Mouse (Mus musculus) right cerebral cortex, adult 2 months (tissue): ENCODE results near the gene Gps2.
A peak's percentile ranks its signal among the peaks of the same experiment; 100 is the strongest.
"Not testable (repeated sequence)": the region's sequence is repeated elsewhere in the genome, so short reads cannot be mapped to it uniquely, and the experiment has no call there.

Experiments
- DNase-seq, 2 experiments: peaks; one replicate each; pipeline ENCODE4 v3.0.0; 2021 to 2022; ENCODE audit warnings: low spot score in 2 of 2

Gps2 gene

DNA sequence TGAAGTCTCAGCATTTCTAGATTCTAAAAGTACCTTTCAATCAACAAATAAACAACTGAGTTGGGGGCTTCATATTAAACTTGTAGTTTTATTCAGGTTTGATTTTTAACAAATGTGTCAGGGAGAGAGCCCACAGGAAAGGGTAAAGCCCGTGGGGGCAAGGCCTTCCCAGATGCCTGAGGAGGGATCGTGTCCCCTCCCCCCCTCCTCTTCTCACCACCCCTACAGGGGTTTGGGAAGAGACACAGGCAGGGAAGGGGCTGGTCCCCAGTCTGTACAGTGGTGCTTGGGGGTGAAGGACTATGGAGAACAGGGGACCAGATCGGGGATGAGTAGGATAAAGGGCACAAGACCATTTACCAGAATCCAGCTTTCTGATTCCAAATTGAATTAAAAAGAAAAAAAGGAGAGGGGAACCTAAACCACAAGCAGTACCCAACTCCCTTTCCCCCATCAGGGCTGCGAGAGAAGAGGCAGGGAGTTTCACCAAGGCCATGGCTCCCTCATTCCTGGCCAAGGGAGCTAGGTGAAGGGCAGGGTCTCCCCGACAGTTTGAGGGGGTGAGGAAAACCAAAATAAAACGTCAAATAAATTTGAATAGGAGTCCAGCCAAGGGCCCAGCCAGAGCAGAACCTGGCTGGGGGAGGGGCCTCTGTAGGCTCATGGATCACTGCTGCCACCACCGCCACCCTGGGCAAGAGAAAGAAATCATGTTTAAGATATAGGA is 3.1 kb downstream of the Gps2 start:
- not testable (repeated sequence) for DNase-seq

DNA sequence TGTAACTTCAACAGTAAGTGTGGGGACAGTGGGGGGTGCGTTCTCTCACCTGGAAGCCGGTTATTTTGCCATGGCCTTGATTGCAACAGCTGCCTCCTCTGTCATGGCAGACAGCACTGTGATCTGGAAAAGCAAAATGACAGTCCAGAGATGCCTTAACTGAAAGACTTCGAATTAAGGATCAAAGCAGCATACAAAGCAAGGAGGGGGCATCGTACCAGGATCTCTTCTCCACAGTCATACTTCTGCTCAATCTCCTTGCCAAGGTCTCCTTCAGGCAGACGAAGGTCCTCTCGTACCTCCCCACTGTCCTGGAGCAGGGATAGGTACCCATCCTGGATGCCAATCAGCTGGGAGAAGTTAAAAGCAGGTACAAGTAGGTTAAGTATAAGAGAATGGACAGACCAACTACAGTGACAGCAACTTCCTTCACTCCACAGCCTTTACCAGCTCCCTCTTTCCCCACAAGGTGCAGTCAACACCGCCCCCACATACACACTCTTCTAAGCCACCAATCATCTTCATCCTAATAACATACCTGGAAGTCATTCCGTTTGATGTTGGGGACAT is 3.8 kb downstream of the Gps2 start:
- no peak for DNase-seq

DNA sequence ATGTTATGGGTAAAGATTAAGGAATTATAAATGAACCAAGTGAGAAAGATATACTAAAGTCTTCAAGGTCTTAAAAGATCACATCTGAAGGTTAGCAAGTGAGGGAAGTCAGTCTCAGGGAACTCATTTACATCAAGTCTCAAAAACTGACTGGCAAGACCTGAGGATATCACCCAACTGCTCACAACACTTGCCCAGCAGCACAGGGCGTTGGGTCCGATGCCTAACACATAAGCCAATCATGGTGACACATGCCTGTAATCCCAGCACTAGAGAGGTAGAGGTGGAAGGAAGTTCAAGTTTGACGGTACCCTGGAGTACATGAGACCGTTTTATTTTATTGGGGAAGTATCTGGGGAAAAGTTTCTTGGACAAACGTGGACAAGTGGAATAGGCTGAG is 4.4 kb downstream of the Gps2 start:
- no peak for DNase-seq

DNA sequence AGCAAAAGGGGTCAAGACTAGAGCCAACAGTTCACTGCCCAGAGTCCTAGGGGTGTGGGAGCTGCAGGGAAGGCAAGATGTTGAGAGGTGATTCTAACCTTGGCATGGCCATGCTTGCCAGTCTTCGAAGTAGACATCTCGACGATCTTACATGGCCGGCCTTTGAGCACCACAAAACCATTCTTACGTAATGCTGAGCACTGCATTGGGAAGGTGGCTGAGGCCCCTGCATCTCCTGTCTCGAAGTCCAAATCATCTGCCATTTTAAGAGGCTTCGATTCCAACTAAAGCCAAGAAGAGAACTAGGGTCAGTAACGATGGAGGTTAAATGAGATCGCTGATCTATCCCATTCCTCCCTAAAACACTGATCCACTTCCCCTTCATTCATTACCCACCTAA is 5.4 kb downstream of the Gps2 start:
- DNase-seq = no peak

DNA sequence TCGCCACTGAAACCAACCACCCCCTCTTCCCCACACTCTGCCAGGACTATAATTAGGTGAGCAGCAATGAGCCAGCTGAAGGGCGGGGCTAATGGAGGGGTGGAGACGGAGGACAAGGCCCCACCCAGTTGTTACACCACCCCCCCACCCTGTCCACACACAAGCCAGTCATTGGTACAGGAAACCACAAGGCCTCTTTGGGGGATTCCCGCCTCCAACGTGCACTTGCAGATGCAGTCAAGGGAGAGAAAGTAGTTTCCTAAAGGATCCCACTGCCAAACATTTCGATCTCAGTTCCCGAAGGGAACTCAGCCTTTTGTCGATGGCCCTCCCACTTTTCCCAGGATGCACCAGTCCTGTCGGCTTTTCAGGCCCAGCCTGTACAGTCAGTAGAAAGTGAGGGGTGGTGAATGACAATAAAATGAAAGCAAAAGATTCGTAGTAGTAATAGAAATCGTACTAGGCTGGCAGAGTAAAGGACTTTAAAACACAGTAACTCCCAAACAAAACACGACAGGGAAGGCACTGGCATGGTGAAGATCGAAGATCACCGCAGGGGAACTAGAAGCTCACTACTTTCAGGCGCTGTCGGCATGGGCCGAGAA is 6.1 kb downstream of the Gps2 start:
- DNase-seq = peak; percentile 43 to 47

DNA sequence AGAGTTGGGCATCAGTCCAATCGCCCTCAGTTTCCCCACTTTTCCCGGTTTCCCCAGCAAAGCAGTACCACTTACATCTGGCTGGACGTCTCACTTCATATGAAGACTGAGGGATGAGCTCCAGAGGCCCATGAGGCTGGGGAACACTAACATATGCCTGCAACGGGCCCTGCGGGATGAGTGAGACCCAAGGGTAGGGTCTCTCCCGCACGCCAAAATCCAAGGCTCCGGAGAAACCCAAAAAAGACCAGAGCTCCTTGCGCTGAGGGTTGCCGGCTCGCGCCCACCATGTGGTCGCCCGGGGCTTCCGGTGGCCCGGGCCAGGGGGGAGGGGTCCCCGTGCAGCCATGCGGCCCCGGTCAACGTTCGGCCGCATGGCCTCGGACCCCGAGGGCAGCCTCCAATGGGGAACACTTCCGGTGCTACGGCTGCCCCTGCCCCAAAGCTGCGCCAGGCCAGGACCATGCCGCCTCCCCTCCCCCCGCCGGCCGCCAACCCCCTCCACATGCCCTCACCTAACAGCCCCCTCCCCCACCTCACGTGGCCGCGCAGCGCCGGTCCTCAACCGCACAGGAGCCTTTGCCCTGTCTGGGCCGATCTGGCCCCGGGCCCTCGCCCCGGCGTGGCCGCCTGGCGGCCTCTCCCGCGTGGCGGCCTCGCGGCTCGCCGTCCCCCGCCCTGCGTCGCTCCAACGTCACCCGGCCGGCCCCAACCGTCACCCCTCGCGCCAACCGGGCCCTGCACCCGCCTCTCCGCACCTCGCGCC is 6.8 kb downstream of the Gps2 start:
- no peak for DNase-seq

DNA sequence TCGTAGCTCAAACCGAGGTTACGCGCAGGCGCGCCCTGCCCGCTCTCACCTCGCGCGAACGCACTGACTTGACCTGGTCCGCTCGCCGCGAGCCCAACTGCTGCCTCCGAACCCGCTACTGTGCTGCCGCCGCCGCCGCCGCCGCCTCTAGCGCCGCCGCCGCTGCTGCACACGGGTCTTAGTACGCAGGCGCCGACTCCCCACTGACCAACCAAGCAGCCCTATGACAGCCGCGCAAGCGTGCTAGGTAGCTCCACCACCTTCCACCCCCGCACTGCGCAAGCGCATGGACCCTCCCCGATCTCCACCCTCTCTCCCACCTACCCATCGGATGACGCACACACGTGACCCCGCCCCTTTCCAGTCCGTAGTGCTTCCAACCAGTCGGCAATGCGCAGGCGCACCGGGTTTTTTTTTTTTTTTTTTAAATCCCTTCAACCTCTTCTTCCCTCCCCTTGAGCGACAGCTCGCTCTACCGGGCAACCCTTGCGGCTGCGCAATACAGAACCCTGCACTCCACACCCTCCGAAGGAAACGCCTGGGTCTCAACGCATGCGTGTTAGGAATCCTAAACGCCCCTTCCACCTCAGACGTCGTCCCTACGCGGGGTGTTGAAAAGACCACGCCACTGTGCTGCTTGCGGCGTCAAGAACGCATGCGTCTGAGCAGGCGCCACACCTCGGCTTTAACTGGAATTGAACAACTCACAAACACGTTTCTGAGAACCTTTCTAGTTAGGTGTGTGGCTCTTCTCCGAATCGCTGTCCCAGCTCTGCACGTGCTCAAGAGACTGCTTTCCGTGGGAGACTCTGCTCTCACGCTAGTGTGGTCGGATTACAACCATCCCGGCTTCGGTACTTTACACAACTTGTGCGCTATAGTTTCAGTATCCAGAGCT is 7.7 kb downstream of the Gps2 start, which contains the start of gene Eif5a:
Eif5a (minus strand) TSS at position 845 of the 898 bp plus-strand sequence.
- DNase-seq = peak; percentile 100

DNA sequence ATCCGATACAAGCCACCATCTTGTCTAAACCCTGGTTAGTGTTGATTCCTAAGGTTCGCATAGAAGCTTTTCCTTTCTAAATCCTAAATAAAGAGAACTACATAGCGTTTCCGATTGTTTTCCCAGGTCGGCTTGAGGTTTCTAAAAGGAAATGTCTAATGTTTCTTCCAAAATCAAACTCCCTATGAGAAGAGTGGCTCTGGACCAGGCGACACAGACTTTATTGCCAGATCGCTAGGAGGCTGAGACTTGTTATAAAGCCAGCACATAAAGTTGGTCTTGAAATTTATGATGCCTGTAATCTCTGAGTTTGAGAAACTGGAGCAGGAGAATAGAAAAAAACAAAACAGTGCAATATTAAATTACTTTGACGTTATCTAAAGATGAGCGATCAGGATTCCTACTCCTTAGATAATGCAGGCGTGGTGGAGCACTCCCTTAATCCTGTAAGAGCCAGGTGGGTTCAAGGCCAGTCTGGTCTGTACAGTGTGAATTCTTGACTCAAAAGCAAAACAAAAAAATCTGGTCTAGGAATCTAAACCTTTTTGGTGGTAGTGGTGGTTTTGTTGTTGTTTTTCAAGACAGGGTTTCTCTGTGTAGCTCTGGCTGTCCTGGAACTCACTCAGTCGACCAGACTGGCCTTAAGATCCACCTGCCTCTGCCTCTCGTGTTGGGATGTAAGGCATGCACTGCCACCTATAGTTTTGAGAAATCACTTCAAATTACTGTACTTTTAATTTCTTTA is 8.5 kb downstream of the Gps2 start:
- no peak for DNase-seq

DNA sequence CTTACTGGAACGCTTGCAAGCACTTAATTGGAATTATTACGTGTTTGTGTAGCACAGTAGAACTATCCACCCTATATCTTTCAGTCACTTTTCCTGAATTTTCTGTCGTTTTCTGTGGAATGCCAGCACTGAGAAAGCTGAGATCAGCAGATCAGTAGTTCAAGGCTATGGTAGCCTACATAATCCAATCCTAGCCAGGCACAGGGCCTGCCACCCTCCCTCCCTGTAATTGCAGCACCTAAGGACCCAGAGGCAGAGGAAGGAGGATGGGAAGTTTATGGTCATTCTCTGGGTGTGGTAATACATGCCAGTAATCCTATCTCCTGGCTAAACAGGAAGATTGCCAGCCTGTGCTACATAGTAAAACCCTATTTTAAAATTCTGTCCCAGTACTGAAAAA is 9.1 kb downstream of the Gps2 start:
- no peak for DNase-seq

DNA sequence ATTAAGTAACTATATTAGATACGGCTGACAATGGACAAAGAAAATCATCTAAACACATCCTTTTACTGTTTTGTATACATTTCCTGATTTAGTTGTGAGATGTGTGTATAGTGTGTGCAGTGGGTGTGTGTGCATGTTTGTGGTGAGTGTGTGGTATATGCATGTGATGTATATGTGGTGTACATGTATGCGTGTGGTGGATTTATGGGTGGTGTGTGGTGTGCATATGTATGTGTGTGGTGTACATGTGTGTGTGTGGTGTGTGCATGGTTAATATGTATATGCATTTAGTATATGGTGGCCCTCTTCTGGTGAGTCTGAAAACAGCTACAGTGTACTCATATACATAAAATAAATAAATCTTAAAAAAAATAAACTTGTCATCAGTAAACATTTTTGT is 13.8 kb downstream of the Gps2 start:
- DNase-seq = no peak

DNA sequence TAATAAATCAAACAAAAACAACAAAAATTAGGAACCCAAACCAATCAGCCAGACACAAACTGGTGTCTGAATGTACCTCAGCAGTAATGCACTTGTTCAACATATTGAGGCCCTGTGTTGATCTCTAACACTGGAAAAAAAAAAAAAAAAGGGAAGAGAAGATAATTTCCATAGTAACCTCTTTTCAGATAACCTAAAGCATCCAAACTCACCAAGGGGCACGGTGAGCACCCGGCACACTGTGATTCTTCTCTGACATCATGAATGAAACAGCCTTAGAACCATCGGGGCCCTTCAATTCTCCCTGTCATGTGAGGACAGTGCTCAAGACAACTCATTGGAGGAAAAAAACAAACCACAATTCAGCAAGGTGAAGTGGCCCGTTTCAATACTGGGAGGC is 16.0 kb downstream of the Gps2 start:
- no peak for DNase-seq

DNA sequence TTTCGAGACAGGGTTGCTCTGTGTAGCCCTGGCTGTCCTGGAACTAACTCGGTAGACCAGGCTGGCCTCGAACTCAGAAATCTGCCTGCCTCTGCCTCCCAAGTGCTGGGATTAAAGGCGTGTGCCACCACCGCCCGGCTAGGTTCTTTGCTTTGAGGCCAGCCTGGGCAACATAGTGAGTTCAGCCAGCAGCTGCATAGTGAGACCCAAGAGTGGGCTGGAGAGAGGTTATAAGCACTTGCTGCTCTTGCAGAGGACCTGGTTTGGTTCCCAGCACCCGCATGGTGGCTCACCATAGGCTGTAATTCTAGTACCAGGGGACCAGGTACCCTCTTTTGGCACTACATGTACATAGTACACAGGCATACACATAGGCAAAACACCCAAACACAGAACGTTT is 16.5 kb downstream of the Gps2 start:
- not testable (repeated sequence) for DNase-seq

DNA sequence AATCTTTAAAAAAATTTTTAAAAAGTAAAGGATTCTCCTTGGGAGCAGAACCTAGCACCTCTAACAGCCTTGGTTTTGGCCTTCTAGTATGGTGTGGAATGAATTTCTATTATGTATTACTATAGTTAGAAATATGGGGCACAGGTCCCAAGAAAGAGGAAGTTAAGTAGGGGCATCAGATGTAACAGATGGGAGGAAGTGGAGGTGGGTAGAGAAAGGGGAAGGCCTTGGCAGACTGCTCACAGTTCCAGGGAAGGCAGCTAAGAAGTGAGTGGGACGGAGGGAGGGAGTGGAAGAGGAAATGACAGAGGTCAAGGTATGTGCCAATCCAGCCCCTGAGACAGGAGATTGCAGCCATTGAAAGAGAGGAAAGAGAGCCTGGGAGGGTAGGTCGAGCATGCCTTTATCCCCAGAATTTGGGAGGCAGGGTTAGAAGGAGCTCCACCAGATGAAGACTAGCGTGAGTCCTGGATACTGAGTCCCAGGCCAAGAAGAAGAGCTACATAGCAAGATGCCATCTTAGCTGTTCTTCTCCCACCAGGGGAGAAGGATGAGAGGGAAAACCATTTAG is 17.4 kb downstream of the Gps2 start:
- no peak for DNase-seq

DNA sequence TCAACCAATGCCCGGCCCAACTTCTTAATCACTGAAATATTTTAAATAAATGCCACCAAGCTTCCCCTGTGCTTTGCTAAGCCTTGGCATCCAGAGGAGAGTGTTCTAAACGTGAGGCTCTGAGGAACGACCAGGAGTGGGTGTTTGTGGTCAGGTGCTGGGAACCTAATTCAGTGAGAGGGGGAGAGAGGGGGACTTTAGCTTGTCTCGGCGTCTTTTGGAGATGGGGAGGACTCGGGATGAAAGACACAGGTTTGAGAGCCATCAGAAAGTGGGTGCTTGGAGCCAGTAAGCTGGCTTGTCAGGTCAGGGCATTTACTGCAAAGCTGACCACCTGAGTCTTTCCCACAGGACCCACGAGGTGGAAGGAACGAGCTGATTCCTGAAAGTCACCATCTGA is 18.1 kb downstream of the Gps2 start:
- DNase-seq = no peak

DNA sequence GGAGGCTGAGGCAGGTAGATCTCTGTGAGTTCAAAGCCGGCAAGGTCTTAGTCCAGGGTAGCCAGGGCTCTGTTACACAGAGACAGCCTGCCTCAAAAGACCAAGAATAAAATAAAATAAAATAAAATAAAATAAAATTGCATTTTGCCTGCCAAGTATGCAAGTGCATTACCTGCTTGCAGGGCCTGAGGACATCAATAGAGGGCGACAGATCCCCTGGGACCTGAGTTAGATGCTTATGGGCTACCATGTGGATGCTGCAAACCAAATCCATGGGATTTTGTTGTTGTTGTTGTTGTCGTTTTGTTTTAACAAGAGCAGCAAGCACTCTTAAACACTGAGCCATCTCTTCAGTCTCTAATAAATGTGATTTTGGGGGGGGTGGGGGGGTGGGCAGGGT is 18.6 kb downstream of the Gps2 start:
- DNase-seq = no peak

DNA sequence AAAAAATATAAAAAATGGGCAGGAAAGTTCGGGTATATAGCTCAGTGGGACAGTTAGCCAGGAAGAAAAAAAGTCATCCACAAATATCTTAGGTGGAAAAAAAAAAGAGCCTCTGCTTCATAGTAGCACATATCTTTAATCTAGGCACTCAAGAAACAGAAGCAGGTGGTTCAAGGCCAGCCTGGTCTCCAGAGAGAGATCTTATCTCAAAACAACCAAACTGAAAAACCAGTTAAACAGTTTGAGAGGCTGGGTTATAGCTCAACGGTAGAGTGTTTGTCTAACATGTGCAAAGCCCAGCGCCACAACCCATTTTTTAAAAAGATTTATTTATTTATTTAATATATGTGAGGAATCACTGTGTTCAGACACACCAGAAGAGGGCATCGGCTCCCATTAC is 19.4 kb downstream of the Gps2 start:
- DNase-seq = no peak

DNA sequence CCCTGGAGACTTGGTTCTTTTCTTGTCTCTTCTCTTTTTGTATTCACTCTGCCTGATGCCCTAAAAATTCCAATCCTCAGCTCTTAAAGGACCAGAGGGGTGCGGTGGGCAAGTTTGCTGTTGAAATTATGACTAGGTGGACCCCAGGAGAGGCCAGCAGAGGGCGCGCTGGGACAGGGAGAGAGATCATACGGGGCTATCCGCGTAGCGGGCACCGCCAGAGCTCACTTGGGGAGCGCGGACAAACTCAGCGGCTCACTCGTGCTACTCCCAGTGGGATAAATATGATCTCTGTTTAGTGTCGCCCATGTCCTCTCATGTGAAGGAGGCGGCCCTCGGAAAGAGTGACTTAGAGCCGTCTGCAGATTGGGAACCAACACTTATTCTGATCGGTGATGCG is 20.5 kb downstream of the Gps2 start:
- peak; percentile 85 to 94 for DNase-seq

DNA sequence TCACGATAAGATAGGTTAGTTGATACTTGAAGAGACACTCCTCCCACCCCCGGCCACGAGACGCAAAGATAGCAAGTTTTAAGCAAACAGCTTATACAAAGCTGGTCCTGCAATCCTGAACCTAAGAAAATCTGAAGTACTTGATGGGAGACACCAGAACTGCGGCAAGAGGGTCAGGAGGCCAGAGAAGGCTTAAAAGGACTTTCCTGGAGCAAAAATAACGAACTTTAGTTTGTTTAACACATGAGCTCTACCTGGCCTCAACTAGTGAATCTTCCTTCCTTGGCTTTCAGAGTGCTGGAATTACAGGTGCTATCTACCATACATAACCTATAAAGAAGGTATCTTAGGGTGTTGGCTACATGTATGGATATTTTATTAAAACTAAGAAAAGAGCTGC is 21.0 kb downstream of the Gps2 start:
- DNase-seq = no peak

DNA sequence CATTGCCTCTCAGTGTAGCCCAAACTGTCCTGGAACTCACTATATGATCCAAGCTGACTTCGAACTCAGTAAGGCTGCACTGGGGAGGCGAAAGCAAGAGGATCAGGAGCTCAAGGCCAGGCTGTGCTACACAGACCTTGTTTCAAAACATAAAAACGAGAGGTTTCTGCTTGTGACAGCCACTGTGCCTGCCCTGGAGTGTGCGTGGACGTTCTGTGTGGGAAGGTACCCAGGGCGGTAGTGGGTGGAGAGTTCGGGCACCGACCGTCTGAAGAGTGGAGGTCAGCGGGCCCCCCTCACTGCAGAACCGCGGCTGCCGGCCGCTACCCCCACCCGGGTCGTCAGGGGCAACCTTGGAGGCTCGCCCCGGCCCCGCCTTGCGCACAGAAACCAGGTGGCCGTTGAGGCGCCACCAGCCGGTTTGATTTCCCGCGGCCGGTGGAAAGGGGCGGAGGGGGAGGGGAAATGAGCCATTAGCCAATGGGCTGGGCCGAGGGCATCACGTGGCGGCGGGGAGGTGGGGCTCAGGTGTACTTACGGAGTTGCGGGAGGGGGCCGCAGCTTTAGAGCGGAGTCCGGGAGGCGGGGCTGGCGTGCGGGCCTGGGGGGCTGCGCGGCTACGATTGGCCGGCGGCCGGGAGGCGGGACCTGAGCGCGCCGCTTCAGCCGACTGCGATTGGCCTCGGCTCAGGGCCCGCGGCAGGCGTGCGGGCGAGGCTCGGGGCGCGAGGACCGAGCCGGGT is 21.6 kb downstream of the Gps2 start, which contains the start of gene Ybx2:
Ybx2 (plus strand) TSS at position 660 of the 743 bp plus-strand sequence.
- peak; percentile 84 to 87 for DNase-seq

DNA sequence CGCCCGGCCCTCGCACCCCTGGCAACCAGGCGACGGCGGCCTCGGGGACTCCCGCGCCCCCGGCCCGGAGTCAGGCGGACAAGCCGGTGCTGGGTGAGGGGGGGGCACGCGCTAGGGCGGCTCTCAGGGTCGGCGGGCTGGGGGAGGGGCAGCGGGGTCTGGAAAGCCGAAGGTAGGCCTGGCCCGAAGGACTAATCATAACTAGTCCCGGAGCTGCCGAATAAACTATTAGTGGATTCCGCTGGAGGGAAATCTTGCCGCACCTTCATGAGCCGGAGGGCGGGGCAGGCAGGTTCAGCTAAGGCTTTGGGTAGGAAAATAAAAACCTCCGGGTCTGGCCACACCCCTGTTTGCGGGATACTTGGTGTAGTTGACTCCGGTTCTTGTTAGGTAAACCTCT is 22.5 kb downstream of the Gps2 start:
- no peak for DNase-seq
